Mouse (Mus musculus): ENCODE measurements at regions not wholly inside any gene's neighbourhood (a gene's known extent, or its start where the extent isn't known, plus 50 kb on each side); places are given as distances from the start of the nearest gene placed in this dataset.
A peak's percentile ranks its signal among the peaks of the same experiment; 100 is the strongest.

GRCm38 (mm10) chr10:6053207-6053606, 131.0 kb upstream of the Rgs17 start:
- TF ChIP-seq CTCF (IDR thresholded peaks at IDR 0.05): no peak
- in situ Hi-C loops (cut with MboI; ENCODE audit: low pct_unique_long_range_greater_than_20kb): no loop called here
- ATAC-seq (no peak), DNase-seq (ENCODE audit: low read depth, low spot score) (no peak)
- POLR2A ChIA-PET: interaction anchor here (0.6 kb wide), 1 partner anchor 254 kb away, joined by 5 read pairs; no protein-coding TSS in a partner anchor
- peaks cover 2% of the 10 kb centered on the region for H3K27me3 ChIP-seq
- CTCF ChIA-PET: no interaction called here

DNA sequence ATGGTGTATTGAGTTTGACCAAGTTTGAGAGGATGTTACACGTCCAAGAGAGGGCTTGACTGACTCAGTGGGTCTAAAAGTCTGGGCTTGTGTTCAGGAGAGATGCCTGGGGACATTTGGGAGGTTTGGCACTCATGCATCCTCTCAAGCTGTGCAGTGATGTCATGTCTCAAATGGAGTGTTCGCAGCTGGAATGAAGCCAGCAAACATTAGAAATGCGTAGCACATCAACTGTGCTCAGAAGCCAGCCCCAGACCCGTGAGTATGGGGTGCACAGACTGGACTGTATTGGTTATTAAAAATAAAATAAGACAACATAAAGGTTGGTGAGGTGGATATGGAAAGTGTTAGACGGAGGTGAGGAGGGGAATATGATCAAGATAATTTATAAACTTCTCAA, 121.2 kb upstream of the Rgs17 start:
- ChIA-PET POLR2A (no interaction called here), CTCF (no interaction called here)
- no peak for DNase-seq (ENCODE audit: low read depth, low spot score)
- peaks cover 16% of the 10 kb centered on the region for H3K27me3 ChIP-seq
- ATAC-seq: no peak
- in situ Hi-C loops (cut with MboI; ENCODE audit: low pct_unique_long_range_greater_than_20kb): loop anchor here (25.0 kb wide), 1 partner anchor 1019 kb away; the partner anchor contains the start of gene Ipcef1
- TF ChIP-seq CTCF (IDR thresholded peaks at IDR 0.05): no peak

DNA sequence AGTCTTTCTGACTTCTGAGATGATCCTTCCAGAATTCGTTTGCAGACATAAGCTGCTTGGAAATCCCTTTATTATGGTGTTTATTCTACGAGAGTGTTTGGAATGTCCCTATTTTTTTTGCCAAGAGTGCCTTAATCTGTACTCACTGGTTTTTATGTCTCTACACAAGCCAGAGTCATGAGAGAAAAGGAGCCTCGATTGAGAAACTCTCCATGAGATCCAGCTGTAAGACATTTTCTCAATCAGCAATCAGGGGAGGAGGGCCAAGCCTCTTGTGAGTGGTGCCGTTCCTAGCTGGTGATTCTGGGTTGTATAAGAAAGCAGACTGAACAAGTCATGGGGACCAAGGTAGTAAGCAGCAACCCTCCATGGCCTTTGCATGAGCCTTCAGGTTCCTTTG, 117.6 kb upstream of the Rgs17 start:
- in situ Hi-C loops (cut with MboI; ENCODE audit: low pct_unique_long_range_greater_than_20kb): loop anchor here (25.0 kb wide), 1 partner anchor 1023 kb away; the partner anchor contains the start of gene Ipcef1
- ATAC-seq: no peak
- TF ChIP-seq CTCF (IDR thresholded peaks at IDR 0.05): no peak
- DNase-seq (ENCODE audit: low read depth, low spot score): no peak
- H3K27me3 ChIP-seq: peaks cover 17% of the 10 kb centered on the region
- POLR2A ChIA-PET: no interaction called here
- CTCF ChIA-PET: no interaction called here

DNA sequence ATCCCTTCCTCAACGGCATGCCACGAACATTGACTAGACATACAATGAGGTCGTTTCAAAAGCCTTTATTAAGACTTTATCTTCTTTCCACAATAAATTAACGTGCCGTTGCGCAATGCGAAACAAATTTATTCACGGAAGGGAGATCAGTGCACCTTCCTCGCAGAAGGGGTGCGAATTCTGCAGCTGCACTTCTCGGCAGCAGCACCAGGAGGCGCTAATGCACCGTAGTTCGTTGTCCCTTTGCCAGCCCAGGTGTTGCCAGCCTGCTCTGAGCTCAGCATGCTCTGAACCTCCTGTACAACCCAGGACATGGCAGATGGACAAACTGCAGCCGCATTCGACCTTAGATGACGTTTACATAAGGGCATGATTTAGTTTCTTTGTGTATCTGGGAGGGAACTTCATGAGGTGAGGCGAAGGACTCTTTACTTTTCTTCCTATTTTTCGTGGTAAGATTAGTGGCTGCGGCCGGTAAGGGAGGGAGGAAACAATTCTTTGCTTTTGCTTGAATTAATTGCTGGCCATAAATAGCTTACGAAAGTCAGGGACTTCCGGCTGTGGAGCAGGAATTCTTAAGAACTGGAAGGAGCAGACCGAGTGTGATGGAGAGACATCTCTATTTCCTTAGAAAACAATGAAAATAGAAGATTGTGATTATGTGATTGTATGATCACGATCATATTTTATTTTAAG, 113.7 kb upstream of the Rgs17 start:
- TF ChIP-seq CTCF (IDR thresholded peaks at IDR 0.05): peak; percentile 94
- in situ Hi-C loops (cut with MboI; ENCODE audit: low pct_unique_long_range_greater_than_20kb): loop anchor here (25.0 kb wide), 1 partner anchor 1026 kb away; the partner anchor contains the start of gene Ipcef1
- ChIA-PET CTCF (interaction anchor here (0.7 to 1.4 kb wide), 3 partner anchors 25 to 836 kb away, joined by 3 read pairs; no protein-coding TSS in a partner anchor), POLR2A (no interaction called here)
- ATAC-seq (peak; percentile 39), DNase-seq (ENCODE audit: low read depth, low spot score) (no peak)
- H3K27me3 ChIP-seq: peaks cover 17% of the 10 kb centered on the region

DNA sequence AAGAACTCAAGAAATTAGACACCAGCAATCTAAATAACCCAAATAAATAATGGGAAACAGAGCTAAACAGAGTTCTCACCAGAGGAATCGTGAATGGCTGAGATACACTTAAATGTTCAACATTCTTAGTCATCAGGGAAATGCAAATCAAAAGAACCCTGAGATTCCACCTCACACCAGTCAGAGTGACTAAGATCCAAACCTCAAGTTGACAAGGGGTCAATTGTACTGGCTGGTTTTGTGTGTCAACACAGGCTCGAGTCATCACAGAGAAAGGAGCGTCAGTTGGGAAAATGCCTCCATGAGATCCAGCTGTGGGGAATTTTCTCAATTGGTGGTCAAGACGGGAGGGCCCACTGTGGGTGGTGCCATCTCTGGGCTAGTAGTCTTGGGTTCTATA, 110.3 kb upstream of the Rgs17 start:
- CTCF ChIA-PET: no interaction called here
- no peak for ATAC-seq
- DNase-seq (ENCODE audit: low read depth, low spot score): no peak
- TF ChIP-seq CTCF (IDR thresholded peaks at IDR 0.05): no peak
- in situ Hi-C loops (cut with MboI; ENCODE audit: low pct_unique_long_range_greater_than_20kb): loop anchor here (25.0 kb wide), 1 partner anchor 1030 kb away; the partner anchor contains the start of gene Ipcef1
- POLR2A ChIA-PET: no interaction called here
- peaks cover 13% of the 10 kb centered on the region for H3K27me3 ChIP-seq

DNA sequence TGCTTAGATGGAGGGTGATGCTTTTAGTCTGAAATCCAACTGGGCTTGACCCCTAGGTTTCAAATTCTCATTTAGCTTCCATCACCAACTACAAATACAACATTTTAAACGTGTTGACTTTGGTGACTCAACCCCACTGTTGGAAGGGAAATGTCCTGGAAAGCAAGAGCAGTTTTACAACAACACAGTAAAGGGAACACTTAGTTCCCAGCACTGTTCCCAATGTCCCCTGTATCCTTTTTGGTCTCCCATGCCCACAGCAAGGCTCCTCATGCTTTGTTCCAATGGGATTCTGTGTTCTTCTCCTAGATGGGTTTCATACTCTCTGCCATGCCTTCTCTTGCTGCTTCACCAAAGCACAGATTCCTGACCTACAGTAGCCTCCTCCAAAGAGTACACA, 105.4 kb upstream of the Rgs17 start:
- CTCF ChIA-PET: no interaction called here
- in situ Hi-C loops (cut with MboI; ENCODE audit: low pct_unique_long_range_greater_than_20kb): loop anchor here (25.0 kb wide), 1 partner anchor 1035 kb away; the partner anchor contains the start of gene Ipcef1
- no peak for DNase-seq (ENCODE audit: low read depth, low spot score)

DNA sequence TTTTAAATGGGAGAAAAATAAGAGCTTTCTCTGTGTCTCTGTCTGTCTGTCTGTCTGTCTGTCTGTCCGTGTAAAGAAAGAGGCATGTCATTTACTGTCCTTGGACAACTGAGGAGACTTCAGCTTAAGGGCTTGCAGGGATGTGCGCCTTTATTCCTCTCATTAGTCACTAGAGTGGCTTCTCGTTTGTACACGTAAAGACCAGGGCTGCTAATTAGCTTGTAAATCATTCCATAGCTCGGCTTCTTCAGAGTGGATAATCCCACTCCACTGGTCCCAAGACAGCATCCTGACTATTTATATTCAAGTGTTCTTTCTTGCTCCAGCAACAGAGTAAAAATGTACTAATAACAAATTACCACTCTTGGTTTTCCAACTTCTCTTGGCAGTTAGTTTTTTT, 104.1 kb upstream of the Rgs17 start:
- in situ Hi-C loops (cut with MboI; ENCODE audit: low pct_unique_long_range_greater_than_20kb): loop anchor here (25.0 kb wide), 1 partner anchor 1036 kb away; the partner anchor contains the start of gene Ipcef1
- TF ChIP-seq CTCF (IDR thresholded peaks at IDR 0.05): no peak
- ATAC-seq (no peak), DNase-seq (ENCODE audit: low read depth, low spot score) (no peak)
- POLR2A ChIA-PET: no interaction called here
- CTCF ChIA-PET: no interaction called here
- peaks cover 14% of the 10 kb centered on the region for H3K27me3 ChIP-seq

More for the DNA sequence above, 105.4 kb upstream of the Rgs17 start:
- TF ChIP-seq CTCF (IDR thresholded peaks at IDR 0.05): no peak
- H3K27me3 ChIP-seq: peaks cover 14% of the 10 kb centered on the region
- ATAC-seq: no peak
- POLR2A ChIA-PET: no interaction called here

DNA sequence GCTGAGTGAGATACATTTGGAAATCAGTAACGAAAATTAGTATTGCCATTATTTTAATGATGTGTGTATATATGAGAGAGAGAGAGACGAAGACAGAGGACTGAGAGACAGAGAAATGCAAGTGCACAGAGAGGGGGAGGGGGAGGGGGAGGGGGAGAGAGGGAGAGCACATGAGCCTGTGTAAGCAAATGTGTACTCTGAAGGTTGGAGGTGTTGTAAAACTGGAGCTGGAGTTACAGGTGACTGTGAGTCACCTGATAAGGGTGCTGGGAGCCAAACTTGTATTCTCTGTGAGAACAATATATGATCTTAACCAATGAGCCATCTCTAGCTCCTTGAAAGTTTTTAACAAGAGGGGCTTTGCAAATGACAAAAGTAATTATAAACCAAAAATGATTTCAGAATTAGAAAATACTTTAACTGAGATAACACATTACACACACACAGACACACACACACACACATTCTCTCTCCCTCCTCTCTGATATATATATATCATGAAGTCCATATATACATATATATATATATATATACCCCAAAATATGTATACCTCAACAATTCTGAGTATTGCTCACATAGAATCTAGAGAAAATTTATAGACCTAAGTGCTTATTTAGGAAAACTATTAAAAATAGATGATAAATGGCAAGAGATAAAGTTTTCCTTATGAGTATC, 100.5 kb upstream of the Rgs17 start:
- POLR2A ChIA-PET: no interaction called here
- H3K27me3 ChIP-seq: peaks cover 7% of the 10 kb centered on the region
- no peak for TF ChIP-seq CTCF (IDR thresholded peaks at IDR 0.05)
- ATAC-seq (no peak), DNase-seq (ENCODE audit: low read depth, low spot score) (no peak)
- in situ Hi-C loops (cut with MboI; ENCODE audit: low pct_unique_long_range_greater_than_20kb): no loop called here
- CTCF ChIA-PET: no interaction called here

- ChIA-PET POLR2A (no interaction called here), CTCF (no interaction called here)
- in situ Hi-C loops (cut with MboI; ENCODE audit: low pct_unique_long_range_greater_than_20kb): no loop called here
- ATAC-seq (no peak), DNase-seq (ENCODE audit: low read depth, low spot score) (no peak)
- no peaks in the 10 kb centered on the region for H3K27me3 ChIP-seq
- no peak for TF ChIP-seq CTCF (IDR thresholded peaks at IDR 0.05)
These were observed 98.9 kb upstream of the Rgs17 start for GRCm38 (mm10) chr10:6020944-6021684.

- DNase-seq (ENCODE audit: low read depth, low spot score): no peak
- ChIA-PET POLR2A (no interaction called here), CTCF (interaction anchor here (1.9 kb wide), 1 partner anchor 9 kb away, joined by 7 read pairs; no protein-coding TSS in a partner anchor)
- no peak for TF ChIP-seq CTCF (IDR thresholded peaks at IDR 0.05)
- peaks cover 2% of the 10 kb centered on the region for H3K27me3 ChIP-seq
- ATAC-seq: peak; percentile 62
- in situ Hi-C loops (cut with MboI; ENCODE audit: low pct_unique_long_range_greater_than_20kb): no loop called here
These were observed 91.5 kb upstream of the Rgs17 start for GRCm38 (mm10) chr10:6013743-6014142.

Measured in Patski (cell line).